Comparison of ENCODE assay signal across 17 mouse cellular contexts in the genomic region with DNA sequence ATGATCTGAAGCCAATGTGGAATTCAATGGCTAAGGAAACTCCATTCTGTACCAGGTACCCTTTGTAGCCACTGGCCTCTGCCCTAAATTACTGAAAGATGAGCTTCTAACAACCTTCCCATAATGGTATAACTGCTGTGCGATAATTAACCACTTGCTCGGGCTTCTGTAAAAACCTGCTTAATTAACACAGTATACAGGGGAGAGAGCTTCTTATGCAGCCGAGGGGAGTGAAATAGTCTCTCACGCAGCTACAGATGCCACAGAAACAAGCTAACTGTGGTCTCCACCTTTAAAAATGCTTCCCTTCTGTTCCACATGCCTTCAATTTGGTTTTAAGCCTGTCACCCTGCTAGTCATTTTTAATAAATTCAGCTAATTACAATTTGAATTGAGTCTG.
"Had no signal": no experiment of that assay in that cellular context is flagged by ENCODE, and none has a peak within 500 bp of the region (broad histone marks: within the 10 kb centered on the region; RNA-seq: fewer than 3 reads in every experiment).

No protein-coding gene starts in this region.

- ATAC-seq: midbrain, embryonic 15.5 days had no signal

- H3K36me3 ChIP-seq: liver, embryonic 13.5 days; midbrain, embryonic 12.5 days; midbrain, embryonic 15.5 days; neural tube, embryonic 12.5 days; neural tube, embryonic 15.5 days had no signal

- H3K4me2 ChIP-seq: liver, embryonic 13.5 days; midbrain, embryonic 12.5 days; midbrain, embryonic 15.5 days; neural tube, embryonic 12.5 days; neural tube, embryonic 15.5 days had no signal

- H3K4me3 ChIP-seq: left cerebral cortex, adult 2 months; liver, embryonic 13.5 days; midbrain, embryonic 12.5 days; midbrain, embryonic 15.5 days; neural tube, embryonic 12.5 days; neural tube, embryonic 15.5 days had no signal

- H3K4me1 ChIP-seq: liver, embryonic 13.5 days; midbrain, embryonic 12.5 days; midbrain, embryonic 15.5 days; neural tube, embryonic 12.5 days; neural tube, embryonic 15.5 days had no signal

- DNase-seq: kidney, adult 18-20 months; kidney, adult 9 months; kidney, postnatal 14 days; kidney, postnatal 4 days; layer of hippocampus, postnatal 36 days; liver, embryonic 13.5 days; lung, adult 2 months; lung, postnatal 14 days; lung, postnatal 4 days; thymus, adult 2 months; thymus, postnatal 14 days; thymus, postnatal 4 days had no signal

- H3K27ac ChIP-seq: left cerebral cortex, adult 2 months; liver, embryonic 13.5 days; midbrain, embryonic 12.5 days; midbrain, embryonic 15.5 days; neural tube, embryonic 12.5 days; neural tube, embryonic 15.5 days had no signal

- H3K9me3 ChIP-seq: liver, embryonic 13.5 days; midbrain, embryonic 12.5 days; midbrain, embryonic 15.5 days; neural tube, embryonic 12.5 days; neural tube, embryonic 15.5 days had no signal

- H3K9ac ChIP-seq: liver, embryonic 13.5 days; midbrain, embryonic 12.5 days; midbrain, embryonic 15.5 days; neural tube, embryonic 12.5 days; neural tube, embryonic 15.5 days had no signal

- H3K27me3 ChIP-seq: liver, embryonic 13.5 days; midbrain, embryonic 12.5 days; midbrain, embryonic 15.5 days; neural tube, embryonic 12.5 days; neural tube, embryonic 15.5 days had no signal
